16 mouse cellular contexts compared by ENCODE assay signal in the genomic region with DNA sequence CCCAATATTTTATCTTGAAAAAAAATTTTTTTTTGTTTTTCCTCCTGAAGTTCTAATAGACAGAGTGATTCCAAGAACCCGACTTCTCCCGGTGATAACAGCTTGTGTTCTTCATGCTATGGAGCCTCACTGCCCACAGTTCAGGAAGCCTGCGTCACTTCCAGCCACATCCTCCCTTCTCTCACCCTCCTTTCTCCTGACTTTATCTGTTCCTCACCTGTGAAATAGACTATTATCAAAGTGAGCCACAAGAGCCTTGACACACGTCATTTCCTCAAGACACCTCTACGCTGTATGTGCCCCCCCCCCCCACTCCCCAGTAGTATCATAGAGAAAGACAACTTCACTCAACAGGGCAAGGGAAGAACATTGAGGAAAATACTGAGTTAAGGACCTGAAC. TPM values are rescaled to one million over a fixed set of nuclear protein-coding genes. Genes with fewer than 3 reads are reported as not detected.
A peak's percentile ranks its signal among the peaks of the same experiment; 100 is the strongest.
DNase-seq lines count a peak whose midpoint lies in the region; ATAC-seq and TF ChIP-seq lines count a peak whose summit lies in the region.
"Had no signal": no experiment of that assay in that cellular context is flagged by ENCODE, and none has a peak within 500 bp of the region (broad histone marks: within the 10 kb centered on the region; RNA-seq: fewer than 3 reads in every experiment).

No protein-coding gene starts in this region.

- H3K36me3 ChIP-seq in heart, adult 2 months (ENCODE audit: control insufficient read depth, insufficient read depth, low read length), result no peaks in the 10 kb centered on the region
- no peaks in the 10 kb centered on the region for H3K36me3 ChIP-seq in spleen, adult 2 months (ENCODE audit: control insufficient read depth, insufficient read depth, low read length)
- no peaks in the 10 kb centered on the region for H3K36me3 ChIP-seq in liver, embryonic 11.5 days (ENCODE audit: control insufficient read depth, insufficient read depth, low read length)
- H3K36me3 ChIP-seq: embryonic facial prominence, embryonic 15.5 days had no signal

- H3K4me3 ChIP-seq in heart, adult 2 months, result no peak overlapping the region
- no peak overlapping the region for H3K4me3 ChIP-seq in spleen, adult 2 months (ENCODE audit: extremely low read depth, insufficient read depth, insufficient read length)
- peak overlapping the region; percentile 26; the same call in 1 of the 2 replicates for H3K4me3 ChIP-seq in liver, embryonic 11.5 days (ENCODE audit: low read depth, low read length)
- H3K4me3 ChIP-seq: embryonic facial prominence, embryonic 15.5 days had no signal

- no peaks in the 10 kb centered on the region for H3K27me3 ChIP-seq in heart, adult 2 months (ENCODE audit: control insufficient read depth, insufficient read depth, low read length)
- H3K27me3 ChIP-seq in spleen, adult 2 months (ENCODE audit: control insufficient read depth, insufficient read depth, low read length), result no peaks in the 10 kb centered on the region
- H3K27me3 ChIP-seq in liver, embryonic 11.5 days (replicated peaks; ENCODE audit: control insufficient read depth, insufficient read depth, low read length), result no peaks in the 10 kb centered on the region
- H3K27me3 ChIP-seq: embryonic facial prominence, embryonic 15.5 days had no signal

- no peaks in the 10 kb centered on the region for H3K9me3 ChIP-seq in liver, embryonic 11.5 days (ENCODE audit: control insufficient read depth, low read length)
- H3K9me3 ChIP-seq: embryonic facial prominence, embryonic 15.5 days; heart, embryonic 10.5 days had no signal

- TF ChIP-seq CTCF in heart, adult 2 months (IDR thresholded peaks at IDR 0.05), result no peak
- no peak for TF ChIP-seq CTCF in spleen, adult 2 months (IDR thresholded peaks at IDR 0.05; ENCODE audit: extremely low read depth, insufficient read depth, insufficient read length, insufficient replicate concordance)

- no peak for TF ChIP-seq EP300 in heart, adult 2 months (IDR thresholded peaks at IDR 0.05; ENCODE audit: insufficient read depth, low read depth, low read length)

- no peak overlapping the region for H3K9ac ChIP-seq in heart, adult 2 months (ENCODE audit: low read depth, low read length)
- no peak overlapping the region for H3K9ac ChIP-seq in liver, embryonic 11.5 days (ENCODE audit: low read depth, low read length)
- H3K9ac ChIP-seq: embryonic facial prominence, embryonic 15.5 days had no signal

- WGBS in heart, adult 2 months, result 45% methylated on average over 5 of the region's 5 CpGs
- WGBS in spleen, adult 2 months, result 29% methylated on average over 5 of the region's 5 CpGs
- WGBS in liver, embryonic 11.5 days, result 44% methylated on average over 5 of the region's 5 CpGs

- intact Hi-C loops in heart, adult 2 months (cut with DNase I), result no loop called here

- no peaks in the 10 kb centered on the region for H3K79me2 ChIP-seq in heart, adult 2 months (replicated peaks; ENCODE audit: control insufficient read depth, insufficient read depth, low read length)

- peak overlapping the region; percentile 84 for H3K4me2 ChIP-seq in liver, embryonic 11.5 days
- H3K4me2 ChIP-seq: embryonic facial prominence, embryonic 15.5 days; midbrain, embryonic 11.5 days had no signal

- H3K27ac ChIP-seq in heart, adult 2 months, result peak overlapping the region; percentile 54
- peak overlapping the region; percentile 16; the same call in 1 of the 2 replicates for H3K27ac ChIP-seq in spleen, adult 2 months (ENCODE audit: insufficient read depth, low read length)
- H3K27ac ChIP-seq in liver, embryonic 11.5 days (ENCODE audit: low read depth, low read length), result peak overlapping the region; percentile 75
- H3K27ac ChIP-seq: embryonic facial prominence, embryonic 15.5 days had no signal

- no peak for TF ChIP-seq POLR2A in heart, adult 2 months (IDR thresholded peaks at IDR 0.05; ENCODE audit: insufficient read depth, low read depth, low read length)
- no peak for TF ChIP-seq POLR2A in spleen, adult 2 months (IDR thresholded peaks at IDR 0.05; ENCODE audit: low read depth, low read length)

- H3K4me1 ChIP-seq in heart, adult 2 months (ENCODE audit: control insufficient read depth, insufficient read depth, low read length), result peaks cover 4% of the 10 kb centered on the region
- H3K4me1 ChIP-seq in spleen, adult 2 months (ENCODE audit: control insufficient read depth, insufficient read depth, insufficient read length), result peaks cover 5% of the 10 kb centered on the region
- peaks cover 14% of the 10 kb centered on the region for H3K4me1 ChIP-seq in liver, embryonic 11.5 days (replicated peaks; ENCODE audit: control insufficient read depth, insufficient read depth, low read length)

- no peak for DNase-seq in heart, adult 2 months
- DNase-seq in heart, adult 18-20 months, result no peak
- peak in 1 of 2 experiments; percentile 19 for DNase-seq in spleen, adult 2 months (ENCODE audit: low read depth in 1 of 2, low spot score in 2 of 2)
- DNase-seq in spleen, postnatal 36 days (ENCODE audit: low spot score in 2 of 2), result no peak
- DNase-seq in liver, embryonic 11.5 days (ENCODE audit: low spot score), result no peak
- DNase-seq in thymus, postnatal 14 days, result peak; percentile 40
- DNase-seq in adrenal gland, postnatal 14 days, result no peak
- DNase-seq in gastrocnemius, postnatal 10 days, result no peak
- DNase-seq: B cell, adult 2 months; spleen, adult 18-20 months had no signal

- 0 out of 2 replicates have a peak, but pooled peaks have one; percentile 9 for ATAC-seq in liver, embryonic 11.5 days (replicated peaks; ENCODE audit: low FRiP score)

RNA-seq across cellular contexts. Expression of gene 4930519P11Rik, which starts 2.4 kb away (rescaled TPM):
- total RNA-seq in heart, adult 2 months (2021), result not detected
- 0.57 TPM in 1 of 2 replicates, not detected in the other for polyA plus RNA-seq in heart, adult 2 months (2012; rRNA removed)
- total RNA-seq in heart, adult 18-20 months (2021), result under 1 TPM in 1 of 2 experiments, not detected in 1; 0.60 TPM
- polyA plus RNA-seq in spleen, adult 2 months (2012; rRNA removed), result 0.80 and 1.4 TPM in 2 replicates
- not detected in 2 replicates for polyA plus RNA-seq in liver, embryonic 11.5 days (2014; fragmentation: Nextera tagmentation; extraction: Ambion mirVana)
- total RNA-seq in adrenal gland, postnatal 14 days (2021), result not detected in 2 replicates
- total RNA-seq in gastrocnemius, postnatal 10 days (2021), result not detected
- total RNA-seq: left cerebral cortex, adult 8-10 months had no signal
- polyA plus RNA-seq: large intestine, adult 2 months; neural tube, embryonic 11.5 days had no signal

RNA-seq across cellular contexts. Expression of gene Zfp341, which starts 2.6 kb away (rescaled TPM):
- total RNA-seq in heart, adult 2 months (2021), result 1 to 10 TPM; 2.7 to 3.1 TPM
- 4.0 and 4.9 TPM in 2 replicates for polyA plus RNA-seq in heart, adult 2 months (2012; rRNA removed)
- total RNA-seq in heart, adult 18-20 months (2021), result 1 to 10 TPM; 2.6 to 2.8 TPM
- polyA plus RNA-seq in spleen, adult 2 months (2012; rRNA removed), result 6.1 and 7.1 TPM in 2 replicates
- polyA plus RNA-seq in liver, embryonic 11.5 days (2014; fragmentation: Nextera tagmentation; extraction: Ambion mirVana), result 1.3 and 1.5 TPM in 2 replicates
- 2.2 and 3.1 TPM in 2 replicates for total RNA-seq in adrenal gland, postnatal 14 days (2021)
- total RNA-seq in gastrocnemius, postnatal 10 days (2021), result 1 to 10 TPM; 1.8 to 2.3 TPM

RNA-seq across cellular contexts. Expression of gene Pxmp4, which starts 12.2 kb away (rescaled TPM):
- 10 to 100 TPM; 20.9 to 21.5 TPM for total RNA-seq in heart, adult 2 months (2021)
- polyA plus RNA-seq in heart, adult 2 months (2012; rRNA removed), result 47.2 and 49.9 TPM in 2 replicates
- total RNA-seq in heart, adult 18-20 months (2021), result 10 to 100 TPM; 22.6 to 25.6 TPM
- polyA plus RNA-seq in spleen, adult 2 months (2012; rRNA removed), result 14.6 and 20.3 TPM in 2 replicates
- polyA plus RNA-seq in liver, embryonic 11.5 days (2014; fragmentation: Nextera tagmentation; extraction: Ambion mirVana), result 25.2 and 25.6 TPM in 2 replicates
- 41.9 and 44.4 TPM in 2 replicates for total RNA-seq in adrenal gland, postnatal 14 days (2021)
- 10 to 100 TPM; 15.1 to 16.1 TPM for total RNA-seq in gastrocnemius, postnatal 10 days (2021)

RNA-seq across cellular contexts. Expression of gene Chmp4b, which starts 35.8 kb away (rescaled TPM):
- total RNA-seq in heart, adult 2 months (2021), result 100 to 1,000 TPM; 106 to 124 TPM
- polyA plus RNA-seq in heart, adult 2 months (2012; rRNA removed), result 64.4 and 89.4 TPM in 2 replicates
- 100 to 1,000 TPM; 114 to 121 TPM for total RNA-seq in heart, adult 18-20 months (2021)
- 52.8 and 63.3 TPM in 2 replicates for polyA plus RNA-seq in spleen, adult 2 months (2012; rRNA removed)
- 9.3 and 10.9 TPM in 2 replicates for polyA plus RNA-seq in liver, embryonic 11.5 days (2014; fragmentation: Nextera tagmentation; extraction: Ambion mirVana)
- total RNA-seq in adrenal gland, postnatal 14 days (2021), result 195 and 201 TPM in 2 replicates
- 100 to 1,000 TPM; 104 to 110 TPM for total RNA-seq in gastrocnemius, postnatal 10 days (2021)

RNA-seq across cellular contexts. Expression of gene E2f1, which starts 46.0 kb away (rescaled TPM):
- under 1 TPM; 0.39 to 0.70 TPM for total RNA-seq in heart, adult 2 months (2021)
- polyA plus RNA-seq in heart, adult 2 months (2012; rRNA removed), result 1.1 and 1.2 TPM in 2 replicates
- total RNA-seq in heart, adult 18-20 months (2021), result under 1 TPM; 0.57 to 0.77 TPM
- polyA plus RNA-seq in spleen, adult 2 months (2012; rRNA removed), result 11.0 and 21.5 TPM in 2 replicates
- 12.6 and 14.0 TPM in 2 replicates for polyA plus RNA-seq in liver, embryonic 11.5 days (2014; fragmentation: Nextera tagmentation; extraction: Ambion mirVana)
- total RNA-seq in adrenal gland, postnatal 14 days (2021), result 12.1 and 12.2 TPM in 2 replicates
- total RNA-seq in gastrocnemius, postnatal 10 days (2021), result 1 to 10 TPM; 6.3 to 8.7 TPM

Comparison
In these comparisons a context has a peak if more than half of its experiments do, and no peak if none do; other contexts are left out.
1. H3K27ac ChIP-seq: peak in every context shown above with its lines; median percentile 75 in liver, embryonic 11.5 days; 54 in heart, adult 2 months; 16 in spleen, adult 2 months.